Mouse (Mus musculus): ENCODE data around the gene Olfr465-ps1.

The Olfr465-ps1 gene

GRCm38 (mm10) chr13:65137789-65138188 is at the start of gene Olfr465-ps1:
Gene Olfr465-ps1, plus strand, starts transcription at chr13:65138089.
- in situ Hi-C loops (cut with MboI), result no loop called here

GRCm38 (mm10) chr13:65095923-65096322 is 42.0 kb upstream of the Olfr465-ps1 start:
- in situ Hi-C loops (cut with MboI), result no loop called here

- in situ Hi-C loops (cut with MboI), result no loop called here
Observed at GRCm38 (mm10) chr13:65097018-65097417, 40.9 kb upstream of the Olfr465-ps1 start.

GRCm38 (mm10) chr13:65100678-65101077 is 37.2 kb upstream of the Olfr465-ps1 start:
- in situ Hi-C loops (cut with MboI), result loop anchor here (25.0 kb wide), 1 partner anchor 938 kb away; the partner anchor contains the start of genes Habp4 and Zfp367

- in situ Hi-C loops (cut with MboI), result loop anchor here (25.0 kb wide), 1 partner anchor 939 kb away; the partner anchor contains the start of genes Habp4 and Zfp367
Observed at GRCm38 (mm10) chr13:65101232-65101631, 36.7 kb upstream of the Olfr465-ps1 start.

GRCm38 (mm10) chr13:65111961-65112360 is 25.9 kb upstream of the Olfr465-ps1 start:
- in situ Hi-C loops (cut with MboI), result loop anchor here (25.0 kb wide), 1 partner anchor 950 kb away; the partner anchor contains the start of genes Habp4 and Zfp367

- in situ Hi-C loops (cut with MboI), result loop anchor here (25.0 kb wide), 1 partner anchor 950 kb away; the partner anchor contains the start of genes Habp4 and Zfp367
Observed at GRCm38 (mm10) chr13:65112459-65113110, 25.3 kb upstream of the Olfr465-ps1 start, which contains the start of gene Mfsd14b. Gene Mfsd14b, minus strand, starts transcription at chr13:65112975.

GRCm38 (mm10) chr13:65113239-65113638 is 24.6 kb upstream of the Olfr465-ps1 start:
- in situ Hi-C loops (cut with MboI), result loop anchor here (25.0 kb wide), 1 partner anchor 951 kb away; the partner anchor contains the start of genes Habp4 and Zfp367

- in situ Hi-C loops (cut with MboI), result loop anchor here (25.0 kb wide), 1 partner anchor 959 kb away; the partner anchor contains the start of genes Habp4 and Zfp367
Observed at GRCm38 (mm10) chr13:65120984-65121383, 16.9 kb upstream of the Olfr465-ps1 start.

- in situ Hi-C loops (cut with MboI), result loop anchor here (25.0 kb wide), 1 partner anchor 960 kb away; the partner anchor contains the start of genes Habp4 and Zfp367
Observed at GRCm38 (mm10) chr13:65122111-65122510, 15.8 kb upstream of the Olfr465-ps1 start.

- in situ Hi-C loops (cut with MboI), result no loop called here
Observed at GRCm38 (mm10) chr13:65127063-65127847, 10.6 kb upstream of the Olfr465-ps1 start.

GRCm38 (mm10) chr13:65149940-65150339 is 12.1 kb downstream of the Olfr465-ps1 start, which contains the start of gene Olfr466:
Gene Olfr466, plus strand, starts transcription at chr13:65150240.
- in situ Hi-C loops (cut with MboI), result no loop called here

GRCm38 (mm10) chr13:65174102-65174501 is 36.2 kb downstream of the Olfr465-ps1 start:
- in situ Hi-C loops (cut with MboI), result no loop called here

- in situ Hi-C loops (cut with MboI), result no loop called here
Observed at GRCm38 (mm10) chr13:65175734-65176471, 38.0 kb downstream of the Olfr465-ps1 start.

GRCm38 (mm10) chr13:65176472-65177091 is 38.7 kb downstream of the Olfr465-ps1 start:
- in situ Hi-C loops (cut with MboI), result no loop called here
